Mouse (Mus musculus): ENCODE measurements around the gene Prdm1. TPM values are rescaled to one million over a fixed set of nuclear protein-coding genes. Genes with fewer than 3 reads are reported as not detected.
A peak's percentile ranks its signal among the peaks of the same experiment; 100 is the strongest.

The Prdm1 gene
- polyA plus RNA-seq, 1 experiment from 2014 or later = 0.67 TPM

GRCm38 (mm10) chr10:44464563-44464962, 63.7 kb downstream of the Prdm1 start:
- H3K36me3 ChIP-seq = no peaks in the 10 kb centered on the region
- H3K9me3 ChIP-seq = no peaks in the 10 kb centered on the region
- no peak overlapping the region for H3K4me2 ChIP-seq
- no peak overlapping the region for H3K9ac ChIP-seq
- no peak for ATAC-seq (ENCODE audit: extremely low read depth, insufficient number of reproducible peaks, low FRiP score, low TSS enrichment)
- no peak overlapping the region for H3K4me3 ChIP-seq
- H3K27ac ChIP-seq (replicated peaks) = no peak overlapping the region
- 64% methylated on average over 5 of the region's 5 CpGs for WGBS
- peaks cover 90% of the 10 kb centered on the region for H3K27me3 ChIP-seq (replicated peaks)
- H3K4me1 ChIP-seq = peaks cover 13% of the 10 kb centered on the region

GRCm38 (mm10) chr10:44463856-44464255, 64.4 kb downstream of the Prdm1 start:
- peaks cover 89% of the 10 kb centered on the region for H3K27me3 ChIP-seq (replicated peaks)
- 58% methylated on average over 4 of the region's 4 CpGs for WGBS
- H3K4me1 ChIP-seq = peaks cover 20% of the 10 kb centered on the region

GRCm38 (mm10) chr10:44462351-44462750, 66.0 kb downstream of the Prdm1 start:
- H3K27ac ChIP-seq (replicated peaks) = no peak overlapping the region
- no peaks in the 10 kb centered on the region for H3K36me3 ChIP-seq
- H3K4me2 ChIP-seq = no peak overlapping the region
- no peak for ATAC-seq (ENCODE audit: extremely low read depth, insufficient number of reproducible peaks, low FRiP score, low TSS enrichment)
- H3K4me3 ChIP-seq = no peak overlapping the region
- H3K4me1 ChIP-seq = peaks cover 33% of the 10 kb centered on the region
- WGBS = 77% methylated on average over 8 of the region's 8 CpGs
- H3K27me3 ChIP-seq (replicated peaks) = peaks cover 88% of the 10 kb centered on the region
- no peaks in the 10 kb centered on the region for H3K9me3 ChIP-seq
- no peak overlapping the region for H3K9ac ChIP-seq

More at GRCm38 (mm10) chr10:44463856-44464255, 64.4 kb downstream of the Prdm1 start:
- no peaks in the 10 kb centered on the region for H3K9me3 ChIP-seq
- no peaks in the 10 kb centered on the region for H3K36me3 ChIP-seq
- no peak overlapping the region for H3K27ac ChIP-seq (replicated peaks)
- no peak for ATAC-seq (ENCODE audit: extremely low read depth, insufficient number of reproducible peaks, low FRiP score, low TSS enrichment)
- no peak overlapping the region for H3K4me3 ChIP-seq
- no peak overlapping the region for H3K9ac ChIP-seq
- no peak overlapping the region for H3K4me2 ChIP-seq

GRCm38 (mm10) chr10:44461063-44461462, 67.2 kb downstream of the Prdm1 start:
- ATAC-seq (ENCODE audit: extremely low read depth, insufficient number of reproducible peaks, low FRiP score, low TSS enrichment) = no peak
- Histone ChIP-seq H3K9ac (no peak overlapping the region), H3K27me3 (replicated peaks) (peaks cover 88% of the 10 kb centered on the region), H3K27ac (replicated peaks) (no peak overlapping the region), H3K4me2 (no peak overlapping the region), H3K4me3 (no peak overlapping the region), H3K4me1 (peaks cover 42% of the 10 kb centered on the region), H3K9me3 (no peaks in the 10 kb centered on the region), H3K36me3 (no peaks in the 10 kb centered on the region)
- 79% methylated on average over 6 of the region's 6 CpGs for WGBS

- no peak overlapping the region for H3K27ac ChIP-seq (replicated peaks)
- ATAC-seq (ENCODE audit: extremely low read depth, insufficient number of reproducible peaks, low FRiP score, low TSS enrichment) = no peak
- 19% methylated on average over 6 of the region's 6 CpGs for WGBS
- H3K36me3 ChIP-seq = no peaks in the 10 kb centered on the region
- no peak overlapping the region for H3K4me3 ChIP-seq
- H3K4me2 ChIP-seq = no peak overlapping the region
- peaks cover 88% of the 10 kb centered on the region for H3K27me3 ChIP-seq (replicated peaks)
- H3K9me3 ChIP-seq = no peaks in the 10 kb centered on the region
- H3K9ac ChIP-seq = no peak overlapping the region
- H3K4me1 ChIP-seq = peaks cover 35% of the 10 kb centered on the region
Measured at GRCm38 (mm10) chr10:44460095-44460810, 68.0 kb downstream of the Prdm1 start.

- H3K4me1 ChIP-seq = peaks cover 29% of the 10 kb centered on the region
- H3K9me3 ChIP-seq = no peaks in the 10 kb centered on the region
- H3K9ac ChIP-seq = no peak overlapping the region; the same call in 1 of the 2 replicates
- no peak for ATAC-seq (ENCODE audit: extremely low read depth, insufficient number of reproducible peaks, low FRiP score, low TSS enrichment)
- peak overlapping the region; percentile 70 for H3K4me3 ChIP-seq
- no peaks in the 10 kb centered on the region for H3K36me3 ChIP-seq
- H3K27me3 ChIP-seq (replicated peaks) = peaks cover 86% of the 10 kb centered on the region
- 11% methylated on average over 11 of the region's 11 CpGs for WGBS
- peak overlapping the region; percentile 98 for H3K4me2 ChIP-seq
- no peak overlapping the region for H3K27ac ChIP-seq (replicated peaks)
Measured at GRCm38 (mm10) chr10:44459321-44460000, 68.8 kb downstream of the Prdm1 start.

GRCm38 (mm10) chr10:44458534-44459315, 69.6 kb downstream of the Prdm1 start:
- under 1% methylated on average over 54 of the region's 54 CpGs for WGBS
- H3K27me3 ChIP-seq (replicated peaks) = peaks cover 84% of the 10 kb centered on the region
- H3K9me3 ChIP-seq = no peaks in the 10 kb centered on the region
- ATAC-seq (ENCODE audit: extremely low read depth, insufficient number of reproducible peaks, low FRiP score, low TSS enrichment) = peak; percentile 68
- H3K4me3 ChIP-seq = peak overlapping the region; percentile 70
- H3K36me3 ChIP-seq = no peaks in the 10 kb centered on the region
- peak overlapping the region; percentile 76 for H3K9ac ChIP-seq
- peak overlapping the region; percentile 3; the same call in 1 of the 2 replicates for H3K27ac ChIP-seq (replicated peaks)
- peaks cover 29% of the 10 kb centered on the region for H3K4me1 ChIP-seq
- peak overlapping the region; percentile 98 for H3K4me2 ChIP-seq

GRCm38 (mm10) chr10:44457791-44458533, 70.3 kb downstream of the Prdm1 start:
- H3K4me3 ChIP-seq = peak overlapping the region; percentile 70
- H3K27me3 ChIP-seq (replicated peaks) = peaks cover 84% of the 10 kb centered on the region
- H3K27ac ChIP-seq (replicated peaks) = peak overlapping the region; percentile 3; the same call in 1 of the 2 replicates
- peak overlapping the region; percentile 98 for H3K4me2 ChIP-seq
- ATAC-seq (ENCODE audit: extremely low read depth, insufficient number of reproducible peaks, low FRiP score, low TSS enrichment) = no peak
- no peaks in the 10 kb centered on the region for H3K36me3 ChIP-seq
- peak overlapping the region; percentile 76 for H3K9ac ChIP-seq
- no peaks in the 10 kb centered on the region for H3K9me3 ChIP-seq
- under 1% methylated on average over 25 of the region's 25 CpGs for WGBS
- H3K4me1 ChIP-seq = peaks cover 29% of the 10 kb centered on the region

GRCm38 (mm10) chr10:44456757-44457595, 71.3 kb downstream of the Prdm1 start:
- Histone ChIP-seq H3K4me1 (peaks cover 29% of the 10 kb centered on the region), H3K36me3 (no peaks in the 10 kb centered on the region), H3K9ac (peak overlapping the region; percentile 76), H3K27me3 (replicated peaks) (peaks cover 83% of the 10 kb centered on the region), H3K4me2 (peak overlapping the region; percentile 98), H3K27ac (replicated peaks) (no peak overlapping the region), H3K4me3 (peak overlapping the region; percentile 70), H3K9me3 (no peaks in the 10 kb centered on the region)
- no peak for ATAC-seq (ENCODE audit: extremely low read depth, insufficient number of reproducible peaks, low FRiP score, low TSS enrichment)
- 2% methylated on average over 31 of the region's 31 CpGs for WGBS

GRCm38 (mm10) chr10:44454753-44455152, 73.5 kb downstream of the Prdm1 start:
- H3K4me2 ChIP-seq = no peak overlapping the region
- no peak overlapping the region for H3K4me3 ChIP-seq
- H3K9ac ChIP-seq = no peak overlapping the region
- H3K27ac ChIP-seq (replicated peaks) = no peak overlapping the region
- WGBS = 61% methylated on average over 4 of the region's 4 CpGs
- H3K27me3 ChIP-seq (replicated peaks) = peaks cover 78% of the 10 kb centered on the region
- ATAC-seq (ENCODE audit: extremely low read depth, insufficient number of reproducible peaks, low FRiP score, low TSS enrichment) = no peak
- H3K9me3 ChIP-seq = no peaks in the 10 kb centered on the region
- H3K36me3 ChIP-seq = no peaks in the 10 kb centered on the region
- H3K4me1 ChIP-seq = peaks cover 29% of the 10 kb centered on the region

Data from heart, embryonic 13.5 days (tissue).